Mouse (Mus musculus) brain, embryonic 14.5 days (tissue): Measurements from ENCODE around the gene Myo10.

ENCODE experiments used
- CTCF ChIP-seq: fragments of 200-500 bp; IDR thresholded peaks from 2 replicates; pipeline ENCODE4 v1.5.1; 2012; ENCODE audit warnings: inconsistent platforms, mild to moderate bottlenecking, moderate library complexity, borderline replicate concordance; ENCODE audit not compliant: insufficient read depth, insufficient read length; ENCODE audit errors: extremely low read depth
- POLR2A ChIP-seq: fragments of 200-500 bp; IDR thresholded peaks from 2 replicates; pipeline ENCODE4 v1.6.1; 2012; ENCODE audit warnings: mild to moderate bottlenecking, inconsistent platforms, borderline replicate concordance; ENCODE audit not compliant: poor library complexity, insufficient read depth, insufficient read length, severe bottlenecking; ENCODE audit errors: extremely low read depth

DNA sequence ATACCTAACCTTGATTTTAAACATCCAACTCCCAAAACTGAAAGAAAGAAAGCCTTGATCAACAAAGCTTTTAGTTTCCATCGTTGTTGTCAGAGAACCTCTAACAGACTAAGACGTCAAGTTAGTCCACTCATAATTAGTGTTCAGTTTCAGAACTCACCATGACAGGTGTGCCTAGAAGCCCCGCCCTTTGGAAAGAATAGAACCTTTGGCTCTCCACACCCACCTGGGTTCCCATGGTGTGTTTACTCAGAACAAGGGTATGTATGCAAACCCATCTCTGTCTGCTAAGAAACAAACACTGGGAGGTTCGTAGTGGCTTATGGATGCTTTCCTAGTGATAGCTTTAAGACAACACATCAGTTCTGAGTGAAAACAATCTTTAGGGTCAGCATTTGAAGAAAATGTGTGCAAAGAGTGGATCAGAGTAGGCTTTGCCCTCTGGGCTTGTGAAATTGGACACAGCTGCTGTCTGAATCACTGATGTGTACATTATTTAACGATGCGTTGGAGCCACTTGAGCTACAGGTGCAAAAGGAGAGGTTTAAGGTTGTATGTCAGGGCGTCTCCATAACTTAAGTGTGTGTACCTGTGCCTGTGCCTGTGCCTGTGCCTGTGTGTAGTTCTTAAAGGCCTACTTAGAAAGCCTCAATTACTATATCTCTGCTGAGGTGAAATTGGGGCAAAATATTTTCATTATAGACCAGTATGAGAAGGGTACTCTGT is 48.3 kb upstream of the Myo10 start:
- TF ChIP-seq POLR2A (no peak), CTCF (no peak)
